Mouse (Mus musculus) liver, adult 2 months (tissue): ENCODE data around the gene A330070K13Rik. TPM values are rescaled to one million over a fixed set of nuclear protein-coding genes. Genes with fewer than 3 reads are reported as not detected.

ENCODE experiments used
- DNase-seq: peaks from one replicate; pipeline ENCODE4 v3.0.0-alpha.2; 2011; ENCODE audit warnings: low read depth, low spot score; ENCODE audit errors: extremely low read depth
- H3K27ac ChIP-seq: fragments of 200-500 bp; replicated peaks from 2 replicates; pipeline ENCODE4 v1.5.1; 2012; ENCODE audit warnings: low read depth, mild to moderate bottlenecking, control low read depth, inconsistent platforms, low read length; ENCODE audit not compliant: insufficient read depth
- H3K27me3 ChIP-seq: fragments of 200-500 bp; 2 replicates; pipeline ENCODE4 v1.6.1; 2012; ENCODE audit warnings: mild to moderate bottlenecking, moderate library complexity, low read length, inconsistent platforms; ENCODE audit not compliant: control insufficient read depth, insufficient read depth
- H3K36me3 ChIP-seq: fragments of 200-500 bp; 2 replicates; pipeline ENCODE4 v1.6.1; 2012; ENCODE audit warnings: low read length, inconsistent platforms; ENCODE audit not compliant: control insufficient read depth, insufficient read depth
- H3K4me1 ChIP-seq: fragments of 200-500 bp; 2 replicates; pipeline ENCODE4 v1.6.1; 2011; ENCODE audit warnings: low read length; ENCODE audit not compliant: control insufficient read depth, insufficient read depth
- H3K4me3 ChIP-seq: fragments of 200-500 bp; 2 replicates; pipeline ENCODE4 v1.5.1; 2011; ENCODE audit warnings: low read depth, mild to moderate bottlenecking, control low read depth, low read length, moderate library complexity; ENCODE audit not compliant: insufficient read depth
- H3K79me2 ChIP-seq: fragments of 200-500 bp; 2 replicates; pipeline ENCODE4 v1.6.1; 2012; ENCODE audit warnings: inconsistent platforms, mild to moderate bottlenecking, low read length, moderate library complexity; ENCODE audit not compliant: control insufficient read depth, insufficient read depth
- H3K9ac ChIP-seq: fragments of 200-500 bp; 2 replicates; pipeline ENCODE4 v1.6.1; 2012; ENCODE audit warnings: low read depth, mild to moderate bottlenecking, control low read depth, inconsistent platforms, low read length
- CTCF ChIP-seq: fragments of 200-500 bp; IDR thresholded peaks from 2 replicates; pipeline ENCODE4 v1.5.1; 2011; ENCODE audit warnings: low read depth, low read length, control low read depth
- POLR2A ChIP-seq: fragments of 200-500 bp; IDR thresholded peaks from 2 replicates; pipeline ENCODE4 v1.6.1; 2011; ENCODE audit warnings: low read length, control low read depth; ENCODE audit not compliant: insufficient read depth; ENCODE audit errors: extremely low read depth
- WGBS: fragments of 180-500 bp; shearing (Covaris S2); methylation state at CpG from one replicate; pipeline ENCODE4 v1.1.7; 2018; 5-methylcytosine and 5-hydroxymethylcytosine counted together
- polyA plus RNA-seq: library from polyadenylated mRNA; depleted of rRNA; stranded (reverse); fragments of >200 nt; gene quantifications from 2 replicates; pipeline ENCODE4 v1.2.3, GENCODE M21; 2012
- total RNA-seq: library from RNA; depleted of rRNA; stranded (reverse); fragments of >200 nt; gene quantifications from 2 replicates; pipeline ENCODE4 v1.2.3, GENCODE M21; 2014

A330070K13Rik gene
- total and polyA plus RNA-seq, 2 experiments, result not detected

GRCm38 (mm10) chr5:130368236-130368635, 16.2 kb downstream of the A330070K13Rik start:
- WGBS, result 73% methylated on average over 6 of the region's 6 CpGs
- TF ChIP-seq POLR2A (no peak), CTCF (no peak)
- Histone ChIP-seq H3K9ac (no peak overlapping the region), H3K36me3 (no peaks in the 10 kb centered on the region), H3K27me3 (no peaks in the 10 kb centered on the region), H3K79me2 (no peaks in the 10 kb centered on the region), H3K4me3 (no peak overlapping the region), H3K27ac (no peak overlapping the region), H3K4me1 (no peaks in the 10 kb centered on the region)
- no peak for DNase-seq

- 33% methylated on average over 3 of the region's 3 CpGs for WGBS
- DNase-seq, result no peak
These were observed 20.7 kb downstream of the A330070K13Rik start for GRCm38 (mm10) chr5:130363773-130364172.

GRCm38 (mm10) chr5:130363111-130363510, 21.3 kb downstream of the A330070K13Rik start:
- Histone ChIP-seq H3K9ac (no peak overlapping the region), H3K4me1 (no peaks in the 10 kb centered on the region), H3K4me3 (no peak overlapping the region), H3K27me3 (0 out of 2 replicates have a peak, but pooled peaks cover 3% of the 10 kb centered on the region), H3K79me2 (no peaks in the 10 kb centered on the region), H3K36me3 (no peaks in the 10 kb centered on the region), H3K27ac (no peak overlapping the region)
- TF ChIP-seq CTCF, result no peak
- TF ChIP-seq POLR2A, result no peak
- DNase-seq, result no peak
- WGBS, result 68% methylated on average over 4 of the region's 4 CpGs

More at GRCm38 (mm10) chr5:130363773-130364172, 20.7 kb downstream of the A330070K13Rik start:
- H3K36me3 ChIP-seq, result no peaks in the 10 kb centered on the region
- H3K9ac ChIP-seq, result no peak overlapping the region
- TF ChIP-seq CTCF (no peak), POLR2A (no peak)
- no peak overlapping the region for H3K4me3 ChIP-seq
- H3K27me3 ChIP-seq, result 0 out of 2 replicates have a peak, but pooled peaks cover 3% of the 10 kb centered on the region
- H3K27ac ChIP-seq, result no peak overlapping the region
- H3K4me1 ChIP-seq, result no peaks in the 10 kb centered on the region
- H3K79me2 ChIP-seq, result no peaks in the 10 kb centered on the region

GRCm38 (mm10) chr5:130355223-130355622, 29.2 kb downstream of the A330070K13Rik start:
- H3K27ac ChIP-seq, result no peak overlapping the region
- no peaks in the 10 kb centered on the region for H3K36me3 ChIP-seq
- TF ChIP-seq CTCF, result no peak
- H3K4me1 ChIP-seq, result no peaks in the 10 kb centered on the region
- H3K4me3 ChIP-seq, result no peak overlapping the region
- H3K9ac ChIP-seq, result no peak overlapping the region
- no peak for DNase-seq
- WGBS, result 62% methylated on average over 7 of the region's 7 CpGs
- no peaks in the 10 kb centered on the region for H3K27me3 ChIP-seq
- no peaks in the 10 kb centered on the region for H3K79me2 ChIP-seq

- DNase-seq, result no peak
- peaks cover 10% of the 10 kb centered on the region for H3K36me3 ChIP-seq
- H3K4me1 ChIP-seq, result no peaks in the 10 kb centered on the region
- no peaks in the 10 kb centered on the region for H3K79me2 ChIP-seq
- H3K4me3 ChIP-seq, result no peak overlapping the region
- TF ChIP-seq CTCF (no peak), POLR2A (no peak)
- H3K27ac ChIP-seq, result no peak overlapping the region
- no peak overlapping the region for H3K9ac ChIP-seq
- H3K27me3 ChIP-seq, result no peaks in the 10 kb centered on the region
- WGBS, result 82% methylated on average over 2 of the region's 2 CpGs
These were observed 38.6 kb downstream of the A330070K13Rik start for GRCm38 (mm10) chr5:130345871-130346270.

- no peak overlapping the region for H3K4me3 ChIP-seq
- no peak overlapping the region for H3K27ac ChIP-seq
- no peak for DNase-seq
- no peaks in the 10 kb centered on the region for H3K4me1 ChIP-seq
- peaks cover 10% of the 10 kb centered on the region for H3K36me3 ChIP-seq
- H3K79me2 ChIP-seq, result no peaks in the 10 kb centered on the region
- no peaks in the 10 kb centered on the region for H3K27me3 ChIP-seq
- WGBS, result 76% methylated on average over 7 of the region's 7 CpGs
- no peak overlapping the region for H3K9ac ChIP-seq
- TF ChIP-seq POLR2A, result no peak
- TF ChIP-seq CTCF, result no peak
These were observed 39.4 kb downstream of the A330070K13Rik start for GRCm38 (mm10) chr5:130344999-130345398.
